Mouse (Mus musculus) stomach, postnatal 0 days (tissue): ENCODE results near the gene Sytl3.

Source experiments
- CTCF ChIP-seq: IDR thresholded peaks from 2 replicates; pipeline ENCODE4 v1.5.1; 2016; ENCODE audit warnings: antibody characterized with exemption, low read depth, mild to moderate bottlenecking, moderate library complexity
- EP300 ChIP-seq: optimal IDR thresholded peaks from 2 replicates; pipeline ENCODE3; 2016; ENCODE audit warnings: antibody characterized with exemption

DNA sequence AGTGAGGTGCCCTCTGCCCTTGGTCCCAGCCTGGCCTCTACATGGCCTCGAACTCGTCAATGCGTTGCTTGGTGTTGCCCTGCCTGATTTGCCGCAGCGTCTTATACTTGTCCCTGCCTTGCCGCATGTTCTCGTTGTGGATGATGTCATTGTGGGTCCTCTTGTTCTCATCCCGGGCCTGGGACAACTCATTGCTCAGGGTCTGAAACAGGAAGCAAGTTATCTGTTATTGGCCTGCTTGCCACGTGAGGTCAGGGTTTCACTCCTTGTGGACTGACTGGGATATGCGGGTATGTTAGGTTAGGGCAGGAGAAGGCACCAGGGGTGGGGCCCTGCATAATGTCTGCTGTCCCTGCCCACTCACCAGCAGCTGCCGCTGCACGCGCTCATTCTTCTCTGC, 80.4 kb downstream of the Sytl3 start:
- no peak; the same call in 1 of the 2 replicates for TF ChIP-seq CTCF
- TF ChIP-seq EP300, result no peak
